Comparison of ENCODE assay signal across 17 mouse cellular contexts in genomic region chr11:99063406-99064131, GRCm38 (mm10). TPM values are rescaled to one million over a fixed set of nuclear protein-coding genes. Genes with fewer than 3 reads are reported as not detected.
DNase-seq lines count a peak whose midpoint lies in the region; ATAC-seq lines count a peak whose summit lies in the region.
"Had no signal": no experiment of that assay in that cellular context is flagged by ENCODE, and none has a peak within 500 bp of the region (broad histone marks: within the 10 kb centered on the region; RNA-seq: fewer than 3 reads in every experiment).

No protein-coding gene starts in this region.

- no peak for DNase-seq in midbrain, embryonic 10.5 days (ENCODE audit: low spot score)
- no peak for DNase-seq in midbrain, embryonic 14.5 days
- no peak for DNase-seq in limb, embryonic 11.5 days (ENCODE audit: low spot score)
- DNase-seq in MN1 (ENCODE audit: low spot score): no peak
- no peak for DNase-seq in kidney, postnatal 36 days
- DNase-seq: adrenal gland, postnatal 36 days; cerebellum, postnatal 14 days; gastrocnemius, postnatal 10 days; heart, adult 2 months; lung, adult 18-20 months; thymus, postnatal 4 days had no signal

- ATAC-seq in midbrain, embryonic 14.5 days (ENCODE audit: low FRiP score, low TSS enrichment): no peak
- no peak for ATAC-seq in embryonic facial prominence, embryonic 12.5 days (ENCODE audit: insufficient number of reproducible peaks, insufficient read depth, low FRiP score, low TSS enrichment)
- ATAC-seq in limb, embryonic 11.5 days (ENCODE audit: insufficient number of reproducible peaks, low FRiP score, low TSS enrichment, low read depth): no peak
- ATAC-seq in midbrain, embryonic 16.5 days: no peak
- ATAC-seq: hindbrain, postnatal 0 days had no signal

- no peaks in the 10 kb centered on the region for H3K36me3 ChIP-seq in midbrain, embryonic 10.5 days
- H3K36me3 ChIP-seq in midbrain, embryonic 14.5 days (ENCODE audit: control insufficient read depth, insufficient read depth, low read length): no peaks in the 10 kb centered on the region
- H3K36me3 ChIP-seq in embryonic facial prominence, embryonic 12.5 days: no peaks in the 10 kb centered on the region
- H3K36me3 ChIP-seq in limb, embryonic 11.5 days (ENCODE audit: control insufficient read depth, insufficient read depth, low read length): no peaks in the 10 kb centered on the region
- no peaks in the 10 kb centered on the region for H3K36me3 ChIP-seq in midbrain, embryonic 16.5 days (ENCODE audit: control insufficient read depth, insufficient read depth, low read length)
- H3K36me3 ChIP-seq: stomach, embryonic 15.5 days had no signal

- H3K9ac ChIP-seq in midbrain, embryonic 14.5 days (replicated peaks; ENCODE audit: low read length): no peak overlapping the region
- H3K9ac ChIP-seq in embryonic facial prominence, embryonic 12.5 days: no peak overlapping the region
- peak overlapping the region; percentile 43; the same call in 1 of the 2 replicates for H3K9ac ChIP-seq in limb, embryonic 11.5 days (ENCODE audit: low read length)
- H3K9ac ChIP-seq in midbrain, embryonic 16.5 days (ENCODE audit: low read depth, low read length): 0 out of 2 replicates have a peak overlapping the region, but pooled peaks have one; percentile 15
- H3K9ac ChIP-seq: stomach, embryonic 15.5 days had no signal

- H3K27ac ChIP-seq in midbrain, embryonic 10.5 days (replicated peaks): peak overlapping the region; percentile 11; the same call in 1 of the 2 replicates
- H3K27ac ChIP-seq in midbrain, embryonic 14.5 days (replicated peaks; ENCODE audit: low read depth, low read length): no peak overlapping the region
- H3K27ac ChIP-seq in embryonic facial prominence, embryonic 12.5 days: peak overlapping the region; percentile 50; the same call in 1 of the 2 replicates
- peak overlapping the region; percentile 30; the same call in 1 of the 2 replicates for H3K27ac ChIP-seq in limb, embryonic 11.5 days (replicated peaks; ENCODE audit: low read depth, low read length)
- H3K27ac ChIP-seq in midbrain, embryonic 16.5 days (ENCODE audit: low read length): no peak overlapping the region
- H3K27ac ChIP-seq: heart, adult 2 months; hindbrain, postnatal 0 days; layer of hippocampus, adult 2 months; macrophage; stomach, embryonic 15.5 days had no signal

- WGBS in midbrain, embryonic 10.5 days: 42% methylated on average over 8 of the region's 8 CpGs
- WGBS in midbrain, embryonic 14.5 days: 35% methylated on average over 8 of the region's 8 CpGs
- 30% methylated on average over 8 of the region's 8 CpGs for WGBS in embryonic facial prominence, embryonic 12.5 days
- WGBS in limb, embryonic 11.5 days: 22% methylated on average over 8 of the region's 8 CpGs
- WGBS in midbrain, embryonic 16.5 days: 31% methylated on average over 8 of the region's 8 CpGs

- peaks cover 4% of the 10 kb centered on the region; the same call in 1 of the 2 replicates for H3K9me3 ChIP-seq in midbrain, embryonic 10.5 days (replicated peaks)
- no peaks in the 10 kb centered on the region for H3K9me3 ChIP-seq in midbrain, embryonic 14.5 days (ENCODE audit: control insufficient read depth, low read length)
- 0 out of 2 replicates have a peak, but pooled peaks cover 6% of the 10 kb centered on the region for H3K9me3 ChIP-seq in embryonic facial prominence, embryonic 12.5 days
- H3K9me3 ChIP-seq in limb, embryonic 11.5 days (ENCODE audit: control insufficient read depth, low read length): no peaks in the 10 kb centered on the region
- H3K9me3 ChIP-seq in midbrain, embryonic 16.5 days (replicated peaks; ENCODE audit: control insufficient read depth, low read length, poor library complexity, severe bottlenecking): peaks cover 11% of the 10 kb centered on the region; the same call in 1 of the 2 replicates
- H3K9me3 ChIP-seq: stomach, embryonic 15.5 days had no signal

- H3K4me3 ChIP-seq in midbrain, embryonic 10.5 days: no peak overlapping the region
- H3K4me3 ChIP-seq in midbrain, embryonic 14.5 days (replicated peaks; ENCODE audit: low read depth, low read length): no peak overlapping the region
- no peak overlapping the region for H3K4me3 ChIP-seq in embryonic facial prominence, embryonic 12.5 days
- no peak overlapping the region for H3K4me3 ChIP-seq in limb, embryonic 11.5 days (ENCODE audit: low read depth, low read length)
- no peak overlapping the region for H3K4me3 ChIP-seq in midbrain, embryonic 16.5 days (ENCODE audit: low read depth, low read length)
- H3K4me3 ChIP-seq: heart, adult 2 months; layer of hippocampus, adult 2 months; stomach, embryonic 15.5 days had no signal

- H3K27me3 ChIP-seq in midbrain, embryonic 10.5 days (ENCODE audit: low read depth, poor library complexity, severe bottlenecking): 0 out of 2 replicates have a peak, but pooled peaks cover 6% of the 10 kb centered on the region
- no peaks in the 10 kb centered on the region for H3K27me3 ChIP-seq in midbrain, embryonic 14.5 days (ENCODE audit: control insufficient read depth, insufficient read depth, low read length)
- no peaks in the 10 kb centered on the region for H3K27me3 ChIP-seq in embryonic facial prominence, embryonic 12.5 days
- no peaks in the 10 kb centered on the region for H3K27me3 ChIP-seq in limb, embryonic 11.5 days (ENCODE audit: control insufficient read depth, insufficient read depth, low read length)
- H3K27me3 ChIP-seq in midbrain, embryonic 16.5 days (ENCODE audit: control insufficient read depth, insufficient read depth, low read depth, low read length): no peaks in the 10 kb centered on the region
- H3K27me3 ChIP-seq: stomach, embryonic 15.5 days had no signal

- H3K4me1 ChIP-seq in midbrain, embryonic 10.5 days: peaks cover 21% of the 10 kb centered on the region
- no peaks in the 10 kb centered on the region for H3K4me1 ChIP-seq in midbrain, embryonic 14.5 days (ENCODE audit: control insufficient read depth, insufficient read depth, low read length)
- peaks cover 29% of the 10 kb centered on the region for H3K4me1 ChIP-seq in embryonic facial prominence, embryonic 12.5 days
- H3K4me1 ChIP-seq in limb, embryonic 11.5 days (ENCODE audit: control insufficient read depth, insufficient read depth, low read length): peaks cover 25% of the 10 kb centered on the region
- H3K4me1 ChIP-seq in midbrain, embryonic 16.5 days (ENCODE audit: control insufficient read depth, insufficient read depth, low read length): peaks cover 6% of the 10 kb centered on the region; the same call in 1 of the 2 replicates

- no peak overlapping the region for H3K4me2 ChIP-seq in midbrain, embryonic 14.5 days (ENCODE audit: low read length)
- H3K4me2 ChIP-seq in embryonic facial prominence, embryonic 12.5 days (replicated peaks): no peak overlapping the region
- no peak overlapping the region; the same call in 1 of the 2 replicates for H3K4me2 ChIP-seq in limb, embryonic 11.5 days (ENCODE audit: low read depth, severe bottlenecking)
- H3K4me2 ChIP-seq in midbrain, embryonic 16.5 days (ENCODE audit: low read length): no peak overlapping the region
- H3K4me2 ChIP-seq: stomach, embryonic 15.5 days had no signal

RNA-seq across cellular contexts. Expression of gene Igfbp4, which starts 22.5 kb away (rescaled TPM):
- polyA plus RNA-seq in midbrain, embryonic 10.5 days (2016; fragmentation: Nextera tagmentation; extraction: Ambion mirVana): 290 and 322 TPM in 2 replicates
- 55.0 and 111 TPM in 2 replicates for polyA plus RNA-seq in midbrain, embryonic 14.5 days (2014; fragmentation: Nextera tagmentation; extraction: Ambion mirVana)
- 942 and 961 TPM in 2 replicates for polyA plus RNA-seq in embryonic facial prominence, embryonic 12.5 days (2016; fragmentation: Nextera tagmentation; extraction: Ambion mirVana)
- 799 and 884 TPM in 2 replicates for polyA plus RNA-seq in limb, embryonic 11.5 days (2014; fragmentation: Nextera tagmentation; extraction: Ambion mirVana)
- polyA plus RNA-seq in midbrain, embryonic 16.5 days (2015; fragmentation: Nextera tagmentation; extraction: Ambion mirVana): 117 and 119 TPM in 2 replicates

RNA-seq across cellular contexts. Expression of gene Tns4, which starts 25.5 kb away (rescaled TPM):
- 0.55 and 0.84 TPM in 2 replicates for polyA plus RNA-seq in midbrain, embryonic 10.5 days (2016; fragmentation: Nextera tagmentation; extraction: Ambion mirVana)
- 0.22 TPM in 1 of 2 replicates, not detected in the other for polyA plus RNA-seq in midbrain, embryonic 14.5 days (2014; fragmentation: Nextera tagmentation; extraction: Ambion mirVana)
- 0.24 and 0.28 TPM in 2 replicates for polyA plus RNA-seq in embryonic facial prominence, embryonic 12.5 days (2016; fragmentation: Nextera tagmentation; extraction: Ambion mirVana)
- polyA plus RNA-seq in limb, embryonic 11.5 days (2014; fragmentation: Nextera tagmentation; extraction: Ambion mirVana): 1.2 and 1.6 TPM in 2 replicates
- polyA plus RNA-seq in midbrain, embryonic 16.5 days (2015; fragmentation: Nextera tagmentation; extraction: Ambion mirVana): 0.04 and 0.09 TPM in 2 replicates

RNA-seq across cellular contexts. Expression of gene Top2a, which starts 39.6 kb away (rescaled TPM):
- polyA plus RNA-seq in midbrain, embryonic 10.5 days (2016; fragmentation: Nextera tagmentation; extraction: Ambion mirVana): 357 and 364 TPM in 2 replicates
- 24.9 and 67.9 TPM in 2 replicates for polyA plus RNA-seq in midbrain, embryonic 14.5 days (2014; fragmentation: Nextera tagmentation; extraction: Ambion mirVana)
- polyA plus RNA-seq in embryonic facial prominence, embryonic 12.5 days (2016; fragmentation: Nextera tagmentation; extraction: Ambion mirVana): 288 and 289 TPM in 2 replicates
- 422 and 448 TPM in 2 replicates for polyA plus RNA-seq in limb, embryonic 11.5 days (2014; fragmentation: Nextera tagmentation; extraction: Ambion mirVana)
- polyA plus RNA-seq in midbrain, embryonic 16.5 days (2015; fragmentation: Nextera tagmentation; extraction: Ambion mirVana): 20.4 and 29.1 TPM in 2 replicates

Comparison
In these comparisons a context has a peak if more than half of its experiments do, and no peak if none do; other contexts are left out.
1. H3K27ac ChIP-seq: peak in midbrain, embryonic 10.5 days (single experiment), embryonic facial prominence, embryonic 12.5 days (single experiment) and limb, embryonic 11.5 days (single experiment); none in midbrain, embryonic 14.5 days (single experiment) and midbrain, embryonic 16.5 days (single experiment).
2. H3K9ac ChIP-seq: peak in limb, embryonic 11.5 days (single experiment) and midbrain, embryonic 16.5 days (single experiment); none in midbrain, embryonic 14.5 days (single experiment) and embryonic facial prominence, embryonic 12.5 days (single experiment).